Mouse (Mus musculus): ENCODE results near the gene Zranb1. TPM values are rescaled to one million over a fixed set of nuclear protein-coding genes. Genes with fewer than 3 reads are reported as not detected.

Gene Zranb1
- polyA plus RNA-seq (2012; rRNA removed): 4.6 and 5.6 TPM in 2 replicates

DNA sequence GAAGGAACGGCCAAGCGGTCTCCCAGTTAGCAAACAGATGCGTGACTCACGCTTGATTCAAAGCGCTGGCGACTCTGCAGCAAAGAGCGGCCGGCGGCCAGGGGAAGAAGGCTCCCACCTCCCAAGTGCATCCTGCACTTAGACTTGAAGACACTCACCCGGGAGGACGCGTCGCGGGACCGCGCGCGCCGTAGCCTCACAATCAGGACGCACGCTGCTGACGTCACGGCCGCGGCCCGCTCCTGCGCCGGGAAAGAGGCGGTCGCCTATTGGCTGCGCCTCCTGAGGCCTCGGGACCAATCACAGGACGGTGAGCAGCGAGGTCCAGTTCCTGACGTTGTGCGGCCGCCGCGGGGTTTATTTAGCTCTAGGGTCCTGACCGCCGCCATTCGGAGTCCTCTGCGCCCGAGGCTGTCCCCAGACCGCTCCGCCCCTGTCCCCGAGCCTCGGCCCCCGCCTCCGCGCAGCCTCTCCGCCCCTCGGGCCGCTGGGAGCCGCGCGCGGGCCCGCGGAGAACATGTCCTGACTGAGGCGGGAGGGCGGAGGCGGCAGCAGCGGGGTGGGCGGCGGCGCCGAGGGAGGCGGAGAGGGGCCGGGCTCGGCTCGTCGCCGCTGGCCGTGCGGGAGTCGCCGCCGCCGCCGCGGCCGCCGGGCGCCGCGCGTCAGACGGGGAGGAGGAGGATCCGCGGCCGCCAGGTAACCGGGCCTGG, at the start of gene Zranb1:
TSS of gene Zranb1 (plus strand) at position 293 of the 710 bp plus-strand sequence.
- under 1% methylated on average over 83 of the region's 93 CpGs for WGBS
- DNase-seq (ENCODE audit: low read depth, low spot score): peak; percentile 77

DNA sequence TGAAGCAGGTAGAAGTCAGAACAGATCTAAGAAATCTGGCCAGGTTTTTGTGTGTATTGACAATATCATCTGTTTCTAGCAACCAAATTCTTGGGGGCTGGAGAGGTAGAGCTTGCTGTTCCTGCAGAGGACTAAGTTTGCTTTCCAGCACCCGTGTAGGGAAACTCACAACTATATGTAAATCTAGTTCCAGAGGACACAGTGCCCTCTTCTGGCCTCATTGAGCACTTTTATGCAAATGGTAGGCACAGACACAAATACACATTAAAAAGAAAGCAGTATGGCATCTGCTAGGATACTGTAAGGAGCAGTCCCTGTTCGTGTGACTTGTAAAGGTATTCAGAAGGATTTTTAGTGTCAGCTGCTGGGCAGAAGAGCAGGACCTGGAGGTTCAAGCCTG, 48.6 kb upstream of the Zranb1 start:
- DNase-seq (ENCODE audit: low read depth, low spot score): no peak
- WGBS: 67% methylated on average over 2 of the region's 2 CpGs

DNA sequence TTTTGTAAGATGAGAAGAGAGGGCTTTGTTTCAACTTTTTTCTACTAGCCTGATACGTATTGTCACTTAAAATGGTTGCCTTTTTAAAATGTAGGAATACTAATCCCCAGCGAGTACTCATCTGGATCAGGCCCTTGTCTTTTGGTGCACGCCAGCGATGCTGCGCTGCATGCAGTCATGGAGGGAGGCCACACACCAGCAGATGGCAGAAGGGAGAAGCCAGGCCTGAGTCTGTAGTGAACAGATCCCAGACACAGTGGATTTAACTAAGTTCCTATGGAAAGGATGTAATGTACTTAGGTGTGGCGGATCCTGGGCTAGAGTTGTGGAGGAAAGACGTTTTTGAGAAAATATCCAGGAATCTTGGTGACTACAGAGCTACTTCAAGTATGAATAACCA, 46.9 kb upstream of the Zranb1 start:
- DNase-seq (ENCODE audit: low read depth, low spot score): no peak
- WGBS: 91% methylated on average over 7 of the region's 7 CpGs

DNA sequence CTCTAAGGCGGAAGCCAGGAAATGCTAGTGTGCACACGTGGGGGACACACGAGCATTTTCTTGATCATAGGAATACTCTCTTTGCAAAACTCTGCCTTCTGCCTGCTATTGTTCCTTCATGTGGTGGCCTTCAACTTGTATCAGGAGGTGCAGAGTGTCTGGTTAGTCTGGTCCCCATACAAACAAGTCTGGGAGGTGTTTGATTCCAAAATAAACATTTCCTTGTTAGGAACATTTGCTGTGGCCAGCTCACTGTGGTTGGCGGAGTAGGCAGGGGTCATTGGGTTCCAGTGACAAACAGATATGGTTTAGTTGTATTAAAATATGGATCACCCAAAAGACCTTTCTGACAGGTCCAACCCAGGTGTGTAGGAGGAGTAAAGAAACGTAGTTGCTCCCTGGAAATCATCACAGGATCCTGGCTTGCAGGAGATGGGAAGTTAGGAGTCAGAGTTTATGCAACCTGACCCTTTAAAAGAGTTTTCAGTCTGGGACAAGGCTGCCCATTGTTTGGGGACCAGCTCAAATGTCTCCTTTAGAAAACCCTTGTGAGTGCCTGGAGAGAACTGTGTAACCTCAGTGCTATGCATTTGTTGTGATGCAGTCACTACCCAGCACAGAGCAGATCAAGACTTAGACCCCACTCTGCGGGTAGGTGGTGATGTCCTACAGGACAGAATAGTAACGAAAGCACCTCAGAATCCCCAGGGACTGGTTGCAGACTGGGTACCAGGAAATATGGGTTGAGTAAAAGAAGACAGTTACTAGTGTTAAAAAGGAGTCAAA, 43.7 kb upstream of the Zranb1 start:
- WGBS: 40% methylated on average over 7 of the region's 7 CpGs
- DNase-seq (ENCODE audit: low read depth, low spot score): no peak

DNA sequence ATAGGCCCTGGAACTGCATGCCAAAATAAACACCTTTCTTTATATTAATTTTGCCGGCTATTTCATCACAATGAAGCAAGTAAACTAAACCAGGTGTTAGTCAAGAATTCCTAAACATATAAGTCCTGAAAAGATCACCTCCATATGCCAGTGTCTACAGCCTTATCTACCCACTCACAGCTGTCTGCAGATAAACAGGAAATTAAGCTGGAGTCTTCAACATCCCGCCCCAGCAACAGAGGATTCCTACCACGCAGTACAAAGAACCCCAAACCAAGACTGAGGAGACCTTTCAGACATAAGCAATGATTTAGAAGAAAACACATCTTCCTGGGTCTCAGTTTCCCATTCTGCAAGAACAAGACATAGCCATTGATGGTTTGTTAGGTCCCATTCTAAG, 42.9 kb upstream of the Zranb1 start:
- WGBS: 27% methylated on average over 3 of the region's 3 CpGs
- DNase-seq (ENCODE audit: low read depth, low spot score): no peak

DNA sequence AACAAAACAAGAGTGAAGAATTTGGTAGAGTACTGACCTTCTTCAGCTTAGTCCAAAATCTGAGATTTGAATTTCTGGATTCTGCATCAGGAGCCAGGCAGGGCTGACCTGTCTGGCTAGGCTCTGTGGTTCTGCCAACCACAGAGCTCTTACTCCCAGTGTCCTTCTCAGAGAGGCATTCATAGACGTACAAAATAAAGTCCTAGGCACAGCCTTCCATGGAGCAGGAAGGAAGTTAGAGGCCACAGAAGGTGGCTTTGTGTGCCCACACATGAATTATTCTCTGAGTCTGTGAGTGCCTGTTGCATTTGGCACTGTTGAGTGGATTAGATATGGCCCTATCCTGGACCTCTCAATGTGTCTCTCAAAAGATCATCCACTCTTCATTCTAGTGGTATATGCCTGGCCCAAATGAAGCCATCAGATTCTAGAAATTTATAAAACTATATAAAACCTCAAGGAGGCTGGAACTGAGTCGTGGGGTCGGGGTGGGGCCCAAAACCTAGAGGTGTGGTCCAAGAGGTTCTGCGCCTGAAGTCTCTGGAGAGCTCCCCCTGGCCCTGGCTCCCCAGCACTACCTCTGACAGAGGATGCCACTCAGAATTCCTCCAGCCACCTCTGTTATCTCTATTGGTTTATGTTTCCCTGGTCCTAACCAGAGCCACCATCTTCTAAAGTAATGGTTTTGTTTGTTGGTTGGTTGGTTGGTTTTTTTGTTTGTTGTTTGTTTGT, 42.3 kb upstream of the Zranb1 start:
- no peak for DNase-seq (ENCODE audit: low read depth, low spot score)
- WGBS: 64% methylated on average over 4 of the region's 4 CpGs

DNA sequence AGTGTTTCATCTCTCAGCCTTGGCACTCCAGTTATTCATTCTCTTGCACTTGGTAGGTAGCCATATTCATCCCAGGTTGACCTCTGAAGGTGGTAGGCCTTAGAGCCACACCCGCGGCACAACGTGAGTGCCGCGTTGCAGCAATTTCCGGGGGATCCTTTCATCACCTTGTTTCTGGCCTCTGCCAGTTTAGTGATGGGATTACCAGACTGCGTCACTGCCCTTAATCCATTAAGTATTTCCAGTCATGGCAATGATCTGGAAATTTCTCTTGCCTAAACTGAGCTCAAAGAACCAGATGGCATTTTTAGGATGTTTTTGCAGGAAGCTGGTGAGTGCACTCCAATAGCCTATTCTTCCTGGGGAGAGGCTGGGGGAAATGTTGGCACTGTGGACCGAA, 41.3 kb upstream of the Zranb1 start:
- WGBS: 94% methylated on average over 8 of the region's 8 CpGs
- DNase-seq (ENCODE audit: low read depth, low spot score): no peak

DNA sequence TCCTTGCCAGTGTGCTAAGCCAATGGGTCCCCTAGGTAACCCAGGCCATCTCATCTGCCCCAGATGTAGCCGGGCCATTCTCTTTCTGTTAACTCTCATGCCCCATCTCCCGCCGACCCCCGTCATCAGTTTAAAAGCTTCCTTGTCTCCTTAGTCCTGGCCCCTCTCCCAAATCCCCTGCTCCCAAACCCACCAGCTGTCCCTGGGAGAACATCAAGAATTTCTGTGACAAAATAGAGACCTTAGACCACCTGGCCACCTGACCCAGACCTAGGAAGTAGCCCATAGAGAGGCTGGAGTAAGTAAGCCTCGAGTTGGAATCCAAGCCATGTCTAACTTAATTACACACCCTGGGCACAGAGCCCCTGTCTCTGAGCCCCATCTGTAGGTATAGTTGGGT, 40.7 kb upstream of the Zranb1 start:
- WGBS: 90% methylated on average over 5 of the region's 5 CpGs
- DNase-seq (ENCODE audit: low read depth, low spot score): no peak

DNA sequence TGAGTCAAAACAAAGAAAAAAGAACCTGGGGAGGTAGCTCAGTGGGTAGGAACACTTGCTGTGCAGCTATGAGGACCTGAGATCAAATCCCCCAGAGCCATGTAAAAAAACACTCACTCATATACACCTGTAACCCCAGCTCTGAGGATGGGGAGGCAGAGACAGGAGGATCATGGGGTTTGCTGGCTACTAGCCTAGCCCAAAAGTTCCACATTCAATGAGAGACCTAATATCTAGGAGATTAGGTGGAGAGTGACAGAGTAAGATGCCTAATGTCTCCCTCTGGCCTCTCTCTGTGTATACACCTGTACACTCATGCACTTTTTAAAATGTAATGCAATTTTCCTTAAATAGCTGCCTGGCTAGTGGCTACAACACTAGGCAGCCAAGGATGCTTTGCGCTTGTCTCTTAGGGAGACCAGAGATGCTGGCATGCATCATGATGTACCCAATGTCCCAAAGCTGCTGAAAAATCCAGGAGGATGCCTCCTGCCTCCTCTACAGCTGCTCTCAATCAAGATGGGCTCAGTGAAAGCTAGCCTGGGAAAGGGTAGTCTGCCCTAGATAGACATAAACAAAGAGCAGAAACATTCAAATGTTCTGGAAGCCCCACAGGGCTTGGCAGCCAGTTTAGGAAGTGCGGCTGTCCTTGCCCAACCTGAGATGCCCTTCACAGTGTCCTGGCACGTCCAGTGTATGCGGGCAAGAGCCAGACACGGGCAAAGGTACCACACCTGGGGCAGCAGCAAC, 39.2 kb upstream of the Zranb1 start:
- no peak for DNase-seq (ENCODE audit: low read depth, low spot score)
- 87% methylated on average over 5 of the region's 5 CpGs for WGBS

DNA sequence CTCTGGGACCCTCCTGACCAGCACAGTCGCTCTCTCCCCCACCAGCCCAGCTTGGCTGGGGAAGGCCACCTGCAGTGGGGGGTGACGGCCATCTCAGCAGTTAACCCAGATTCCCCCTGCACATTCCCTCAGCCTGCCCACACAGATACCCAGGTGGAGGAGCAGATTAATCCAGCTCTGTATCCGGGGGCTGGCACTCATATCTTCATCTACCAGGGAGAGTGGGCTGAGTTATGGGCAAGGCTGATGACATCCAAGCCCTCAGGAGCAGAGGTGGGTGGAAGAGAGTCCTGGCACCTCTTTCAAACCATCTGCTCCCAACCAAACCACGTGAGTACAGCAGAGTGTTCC, 38.7 kb upstream of the Zranb1 start:
- DNase-seq (ENCODE audit: low read depth, low spot score): no peak
- WGBS: 63% methylated on average over 4 of the region's 4 CpGs

DNA sequence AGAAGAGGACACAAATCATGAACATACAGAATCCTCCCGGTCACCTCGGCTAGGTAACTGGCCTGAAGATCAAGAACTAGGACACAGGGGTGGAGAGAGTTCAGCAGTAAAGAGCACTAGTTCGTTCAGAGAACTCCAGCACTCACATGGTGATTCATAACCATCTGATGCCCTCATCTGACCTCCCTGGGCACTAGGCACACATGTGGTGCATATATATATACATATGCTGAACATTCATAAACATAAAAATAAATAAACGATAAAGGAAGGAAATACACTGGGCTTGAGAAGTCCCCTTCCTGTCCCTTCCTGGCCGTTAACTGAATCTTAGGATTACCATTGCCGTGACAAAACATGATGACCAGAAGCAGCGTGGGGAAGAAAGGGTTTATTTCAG, 38.1 kb upstream of the Zranb1 start:
- DNase-seq (ENCODE audit: low read depth, low spot score): no peak
- WGBS: 74% methylated on average over 7 of the region's 7 CpGs

DNA sequence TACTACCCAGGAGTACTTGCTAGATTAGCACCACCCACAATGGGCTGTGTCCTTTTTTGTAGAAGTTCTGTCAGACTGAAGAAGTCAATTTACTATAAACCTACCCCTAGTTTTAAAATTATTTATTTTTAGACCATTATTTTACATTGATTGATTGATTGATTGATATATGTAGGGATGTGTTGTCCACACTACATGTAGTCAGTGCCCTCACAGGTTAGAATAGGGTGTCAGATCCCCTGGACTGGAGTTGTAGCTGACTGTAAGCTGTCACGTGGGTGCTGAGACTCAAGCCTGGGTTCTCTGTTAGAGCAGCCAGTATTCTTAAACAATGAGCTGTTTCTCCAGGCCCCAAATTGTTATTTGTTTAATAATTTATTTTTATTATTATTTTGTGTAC, 37.6 kb upstream of the Zranb1 start:
- no peak for DNase-seq (ENCODE audit: low read depth, low spot score)
- WGBS: 92% methylated on average over 1 of the region's 1 CpGs

DNA sequence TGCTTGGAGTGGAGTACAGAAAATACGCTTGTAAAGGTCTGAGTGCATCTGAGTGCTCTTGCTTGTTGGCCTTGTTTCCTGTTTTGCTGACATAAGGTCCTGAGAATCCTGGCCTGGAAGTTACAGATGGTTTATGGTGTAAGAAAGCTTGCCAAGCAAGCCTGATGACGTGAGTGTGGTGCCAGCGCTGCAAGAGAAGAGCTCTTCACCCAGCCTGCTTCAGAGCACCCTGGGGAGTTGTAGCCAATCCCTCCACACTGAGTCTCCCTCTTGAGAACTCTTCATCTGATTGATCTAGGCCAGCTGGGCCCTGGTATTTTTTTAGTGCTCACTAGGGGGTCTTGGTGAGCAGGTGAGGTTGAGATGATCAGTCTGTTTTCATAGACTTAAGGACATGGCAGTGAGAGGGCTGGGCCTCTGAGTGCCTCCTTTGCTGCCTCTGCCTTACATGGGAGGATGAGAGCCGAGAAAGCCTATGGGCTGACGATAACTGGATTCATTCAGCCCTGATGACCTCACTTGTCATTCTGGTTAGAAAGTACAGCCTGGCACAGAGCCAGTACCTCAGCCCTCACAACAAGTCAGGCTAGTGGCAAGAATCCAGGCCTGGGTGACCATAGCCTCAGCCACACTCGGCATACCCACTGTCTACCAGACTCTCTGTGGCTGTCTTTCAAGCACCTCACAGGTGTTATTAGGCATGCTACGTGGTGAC, 35.9 kb upstream of the Zranb1 start:
- 45% methylated on average over 7 of the region's 7 CpGs for WGBS
- no peak for DNase-seq (ENCODE audit: low read depth, low spot score)

DNA sequence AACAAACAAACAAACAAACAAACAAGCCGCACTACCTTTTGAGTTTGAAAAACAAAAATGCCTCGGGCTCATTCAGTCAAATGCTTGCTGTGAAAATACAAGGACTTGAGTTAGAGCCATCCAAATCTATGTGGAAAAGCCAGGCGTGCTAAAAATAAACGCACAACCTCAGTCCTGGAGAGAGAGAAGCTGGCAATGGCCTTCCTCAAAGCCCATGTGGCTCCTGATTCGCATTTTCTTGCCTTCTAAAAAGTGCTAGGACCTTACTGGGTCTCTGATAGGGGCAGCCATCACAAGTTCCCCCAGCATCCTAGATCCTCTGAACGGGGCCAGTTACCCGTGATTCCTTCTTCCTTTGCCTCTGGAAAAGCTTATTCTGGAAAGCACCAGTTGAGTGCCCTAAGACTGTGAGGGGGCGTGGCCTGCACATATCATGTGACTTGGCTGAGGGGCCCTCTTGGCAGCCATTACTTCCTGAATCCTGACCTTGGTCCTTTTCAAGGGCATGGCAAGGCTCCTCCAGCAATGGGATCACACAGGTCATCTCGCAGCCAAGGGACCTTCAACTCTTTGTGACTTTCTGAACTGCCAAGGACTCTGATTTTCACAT, 34.6 kb upstream of the Zranb1 start:
- DNase-seq (ENCODE audit: low read depth, low spot score): no peak
- WGBS: 82% methylated on average over 9 of the region's 9 CpGs

DNA sequence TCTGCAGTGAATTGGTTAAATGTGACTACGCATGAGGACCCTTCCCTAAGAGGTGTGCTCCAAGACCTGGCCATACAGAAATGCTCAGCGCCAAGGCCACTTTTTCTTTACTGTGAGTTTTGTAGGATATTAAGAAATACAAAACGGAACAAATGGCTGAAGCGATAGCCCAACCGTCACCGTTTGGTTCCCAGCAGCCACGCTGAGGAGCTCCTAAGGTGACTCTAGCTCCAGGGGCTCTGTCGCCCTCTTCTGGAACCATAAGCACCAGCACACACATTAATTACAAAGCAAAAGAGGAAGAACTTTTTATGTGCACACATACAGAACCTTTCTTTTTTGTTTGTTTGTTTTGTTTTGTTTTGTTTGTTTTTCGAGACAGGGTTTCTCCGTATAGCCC, 33.7 kb upstream of the Zranb1 start:
- no peak for DNase-seq (ENCODE audit: low read depth, low spot score)
- WGBS: 91% methylated on average over 10 of the region's 10 CpGs

DNA sequence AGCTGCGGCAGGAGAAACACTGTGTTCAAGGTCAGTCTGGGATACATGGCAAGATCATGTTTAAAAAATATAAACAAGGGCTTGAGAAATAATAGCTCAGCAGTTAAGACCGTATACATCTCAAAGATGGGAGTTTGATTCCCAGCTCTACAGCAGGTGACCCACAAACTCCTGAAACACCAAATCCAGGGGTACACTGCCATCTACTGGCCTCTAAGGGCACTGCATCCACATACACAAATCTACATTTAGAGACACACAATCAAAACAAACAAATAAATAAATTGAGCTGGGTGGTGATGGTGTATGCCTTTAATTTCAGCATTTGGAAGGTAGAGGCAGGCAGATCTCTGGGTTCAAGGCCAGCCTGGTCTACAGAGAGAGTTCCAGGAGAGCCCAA, 32.7 kb upstream of the Zranb1 start:
- DNase-seq (ENCODE audit: low read depth, low spot score): no peak
- 96% methylated on average over 2 of the region's 2 CpGs for WGBS

DNA sequence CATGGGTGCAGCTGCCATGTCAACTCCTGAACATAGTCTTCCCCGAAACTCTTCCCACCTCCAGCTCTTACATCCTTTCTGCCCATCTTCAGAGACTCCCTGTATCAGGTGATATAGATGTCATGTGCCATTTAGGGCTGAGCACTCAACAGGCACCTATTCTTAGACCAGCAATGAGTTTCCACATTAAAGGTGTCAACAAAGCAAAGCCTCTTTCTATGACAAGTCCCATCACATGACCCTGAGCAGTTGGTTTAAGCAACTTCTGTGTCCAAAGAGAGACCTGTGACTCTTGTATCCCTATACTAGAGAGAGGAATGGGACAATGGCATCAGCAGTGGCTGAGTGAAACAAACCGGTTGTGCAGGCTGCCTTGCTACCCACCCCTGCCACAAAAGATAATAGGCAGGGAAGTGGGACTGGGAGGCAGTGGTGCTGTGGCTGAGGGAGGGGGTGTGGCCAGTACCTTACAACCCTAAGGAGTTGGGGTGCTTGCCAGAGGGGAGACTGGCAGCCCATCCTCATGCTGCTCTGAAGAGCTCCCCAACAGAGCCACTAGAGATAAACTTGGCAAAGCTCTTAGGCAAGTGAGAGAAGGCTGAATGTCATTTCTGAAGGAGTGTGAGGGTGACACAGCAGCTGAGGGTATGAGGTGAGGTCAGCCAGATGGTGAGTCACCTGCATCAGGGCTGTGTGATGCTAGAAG, 30.0 kb upstream of the Zranb1 start:
- 45% methylated on average over 2 of the region's 2 CpGs for WGBS
- no peak for DNase-seq (ENCODE audit: low read depth, low spot score)

DNA sequence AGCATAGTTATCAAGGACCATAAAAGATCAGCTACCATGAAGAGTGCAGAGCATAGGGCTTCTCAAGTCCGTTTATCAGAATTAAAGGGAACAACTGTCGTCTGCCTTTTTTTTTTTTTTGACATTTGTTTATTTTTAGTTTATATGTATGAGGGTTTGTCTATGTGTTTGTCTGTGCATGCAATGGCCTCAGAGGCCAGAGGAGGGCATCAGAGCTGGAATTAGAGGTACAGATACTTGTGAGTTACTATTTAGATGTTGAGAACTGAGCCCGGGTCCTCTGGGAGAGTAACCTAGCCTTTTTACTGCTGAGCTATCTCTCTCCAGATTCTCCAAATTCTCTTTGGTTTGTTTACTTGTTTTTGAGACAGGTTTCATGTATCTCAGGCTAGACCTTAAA, 27.1 kb upstream of the Zranb1 start:
- no peak for DNase-seq (ENCODE audit: low read depth, low spot score)
- WGBS: 71% methylated on average over 3 of the region's 3 CpGs
